Mouse (Mus musculus) C2C12 (cell line): ENCODE results near the gene Timm29.

Source experiments
- CEBPB ChIP-seq: IDR thresholded peaks from one replicate; pipeline ENCODE4 v1.6.1; 2011; ENCODE audit warnings: low read depth, mild to moderate bottlenecking, control low read depth, moderate library complexity
- CTCF ChIP-seq: IDR thresholded peaks from one replicate; pipeline ENCODE4 v1.5.1; 2011; ENCODE audit not compliant: control insufficient read depth, insufficient read depth, insufficient read length
- USF1 ChIP-seq: IDR thresholded peaks from one replicate; pipeline ENCODE4 v1.6.1; 2011; ENCODE audit warnings: low read depth, mild to moderate bottlenecking, control low read depth, moderate library complexity

DNA sequence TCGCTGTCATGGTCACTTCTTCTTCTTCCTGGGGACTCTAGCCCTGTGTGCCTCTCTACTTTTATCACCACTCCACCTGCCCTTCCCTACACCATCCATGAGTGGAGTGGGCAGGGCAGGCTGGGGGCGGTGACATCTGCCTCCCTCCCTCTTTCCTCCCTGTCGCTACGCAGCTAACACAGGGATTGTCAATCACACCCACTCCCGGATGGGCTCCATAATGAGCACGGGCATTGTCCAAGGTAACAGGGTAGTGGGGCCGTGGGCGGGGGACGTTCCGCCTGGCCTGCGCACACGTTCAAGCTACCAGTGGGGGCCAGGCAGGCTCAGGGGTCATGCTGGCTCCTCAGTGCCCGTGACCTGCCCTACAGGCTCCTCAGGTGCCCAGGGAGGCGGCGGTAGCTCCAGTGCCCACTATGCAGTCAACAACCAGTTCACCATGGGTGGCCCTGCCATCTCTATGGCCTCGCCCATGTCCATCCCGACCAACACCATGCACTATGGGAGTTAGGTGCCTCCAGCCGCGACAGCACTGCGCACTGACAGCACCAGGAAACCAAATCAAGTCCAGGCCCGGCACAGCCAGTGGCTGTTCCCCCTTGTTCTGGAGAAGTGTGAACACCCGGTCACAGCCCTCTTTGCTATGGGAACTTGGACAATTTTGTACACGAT lies 4.7 kb upstream of the Timm29 start:
- no peak for TF ChIP-seq CEBPB
- no peak for TF ChIP-seq CTCF
- TF ChIP-seq USF1: no peak
